Mouse (Mus musculus): ENCODE data around the gene Vcp.
"Not testable (repeated sequence)": the region's sequence is repeated elsewhere in the genome, so short reads cannot be mapped to it uniquely, and the experiment has no call there.

Gene Vcp

DNA sequence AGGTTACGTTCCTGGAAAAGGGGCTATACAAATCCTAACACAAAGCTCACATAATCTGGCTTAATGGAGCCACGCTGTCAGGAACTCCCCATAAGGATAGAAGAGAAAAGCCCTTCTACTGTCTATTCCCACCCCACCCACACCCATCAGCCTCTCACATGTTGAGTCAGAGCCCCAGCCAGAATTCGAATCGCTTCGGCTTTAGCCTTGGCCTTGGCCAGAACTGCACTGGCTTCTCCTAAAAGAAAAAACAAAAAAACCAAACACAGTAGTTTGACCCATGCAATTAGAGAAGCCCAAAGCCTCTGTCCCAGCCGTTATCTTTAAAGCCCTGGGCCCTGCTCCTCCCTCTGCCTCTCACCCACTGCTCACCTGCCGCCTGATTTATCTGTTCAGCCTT is 28.8 kb upstream of the Vcp start:
- no peak for DNase-seq

DNA sequence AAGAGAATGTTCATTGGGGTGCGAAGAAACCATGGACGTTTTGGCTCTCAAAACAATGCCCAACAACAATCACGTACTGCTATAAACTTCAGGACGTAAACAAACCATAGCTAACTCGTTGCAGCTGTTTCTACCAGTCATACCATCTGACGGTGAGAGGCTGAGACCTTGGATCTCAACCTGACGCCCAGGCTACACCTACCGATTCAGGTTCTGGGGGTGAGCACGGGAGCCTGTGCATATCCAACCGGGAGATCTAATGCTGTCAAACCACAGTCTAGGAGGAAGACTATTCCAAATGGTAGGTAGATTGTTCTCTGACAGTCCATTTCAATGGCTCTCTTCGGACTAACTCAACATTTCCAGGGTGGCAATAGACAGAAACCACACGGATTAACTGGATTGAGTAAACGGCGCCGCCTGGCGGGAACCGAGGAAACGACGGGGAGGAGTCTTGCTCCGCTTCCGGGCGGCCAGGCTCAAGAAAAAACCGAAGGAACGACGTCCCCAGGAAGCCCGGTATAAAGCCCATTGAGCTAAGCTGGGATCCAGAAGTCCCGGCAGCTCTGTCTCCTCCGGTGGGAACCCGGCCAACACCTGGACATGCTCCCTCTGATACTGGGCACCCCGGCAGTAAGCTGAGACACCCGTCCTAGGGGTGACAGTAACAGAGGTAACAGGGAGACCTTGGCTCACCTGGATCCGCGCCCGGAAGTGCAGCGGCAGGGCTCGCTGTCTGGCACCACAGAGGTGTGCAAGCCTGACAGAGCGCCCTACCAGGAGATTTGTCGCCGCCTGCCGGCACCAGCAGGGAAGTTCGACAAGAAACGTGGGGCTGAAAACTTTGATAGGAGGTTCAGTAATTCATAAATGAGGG is 25.0 kb upstream of the Vcp start, which contains the start of gene Pigo:
Pigo (minus strand) TSS at position 736 of the 877 bp plus-strand sequence.
- peak; percentile 96 for DNase-seq

DNA sequence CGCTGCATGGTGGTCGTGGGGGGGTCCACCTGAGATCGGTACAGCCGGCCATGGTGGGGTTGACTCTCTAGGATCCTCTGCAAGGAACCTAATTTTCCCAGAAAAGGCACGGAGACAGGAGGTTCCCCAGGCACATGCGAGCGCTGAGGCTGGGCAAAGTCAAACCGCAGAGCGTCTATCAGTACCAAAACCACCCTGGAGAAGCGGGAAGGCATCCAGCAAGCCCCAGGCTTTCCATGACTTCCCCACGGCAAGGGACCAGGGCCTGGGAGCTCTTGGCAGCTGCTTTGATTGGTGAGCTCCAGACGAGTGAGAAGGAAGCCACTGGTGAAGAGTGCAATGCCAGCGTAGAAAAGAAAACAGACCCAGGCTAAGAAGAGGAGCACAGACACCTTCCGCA is 24.4 kb upstream of the Vcp start:
- DNase-seq, result no peak

DNA sequence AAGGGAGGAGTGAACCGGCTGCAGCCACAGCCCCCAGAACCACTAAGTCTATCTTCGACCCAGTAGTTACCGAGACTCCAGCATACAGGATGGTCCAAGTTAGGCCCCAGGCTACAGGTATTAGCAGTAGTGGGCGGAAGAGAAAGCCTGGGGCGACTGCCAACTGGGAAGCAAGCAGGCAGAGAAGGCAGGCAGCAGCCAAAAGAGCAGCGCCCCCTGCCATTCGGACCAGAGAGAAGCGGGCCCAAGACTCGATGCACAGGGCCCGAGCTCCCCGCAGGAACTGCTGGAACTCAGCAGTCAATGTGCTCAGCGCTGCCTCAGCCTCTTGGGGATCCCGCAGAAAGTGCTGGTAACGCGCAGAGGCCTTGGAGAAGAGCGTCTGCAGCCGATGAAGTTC is 21.0 kb upstream of the Vcp start:
- DNase-seq, result no peak

DNA sequence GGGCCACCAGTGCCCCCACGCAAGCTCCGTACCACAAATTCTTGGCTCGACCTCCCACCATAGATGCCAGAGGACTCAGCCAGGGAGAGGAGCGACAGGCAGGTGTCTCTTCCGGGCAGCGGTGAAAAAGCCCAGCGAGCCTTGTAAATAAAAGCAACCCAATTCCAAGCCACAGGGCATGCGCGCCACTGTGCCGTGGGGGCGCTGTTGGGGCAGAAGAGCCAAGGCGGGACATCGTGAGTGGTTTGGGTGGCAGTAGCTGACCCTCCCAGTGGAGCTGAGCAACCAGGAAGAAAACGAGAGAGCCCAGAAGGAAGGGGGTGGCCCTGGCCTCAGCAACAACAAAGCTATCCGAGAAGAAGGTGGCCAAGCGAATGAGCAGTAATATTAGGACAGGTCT is 20.6 kb upstream of the Vcp start:
- no peak for DNase-seq

DNA sequence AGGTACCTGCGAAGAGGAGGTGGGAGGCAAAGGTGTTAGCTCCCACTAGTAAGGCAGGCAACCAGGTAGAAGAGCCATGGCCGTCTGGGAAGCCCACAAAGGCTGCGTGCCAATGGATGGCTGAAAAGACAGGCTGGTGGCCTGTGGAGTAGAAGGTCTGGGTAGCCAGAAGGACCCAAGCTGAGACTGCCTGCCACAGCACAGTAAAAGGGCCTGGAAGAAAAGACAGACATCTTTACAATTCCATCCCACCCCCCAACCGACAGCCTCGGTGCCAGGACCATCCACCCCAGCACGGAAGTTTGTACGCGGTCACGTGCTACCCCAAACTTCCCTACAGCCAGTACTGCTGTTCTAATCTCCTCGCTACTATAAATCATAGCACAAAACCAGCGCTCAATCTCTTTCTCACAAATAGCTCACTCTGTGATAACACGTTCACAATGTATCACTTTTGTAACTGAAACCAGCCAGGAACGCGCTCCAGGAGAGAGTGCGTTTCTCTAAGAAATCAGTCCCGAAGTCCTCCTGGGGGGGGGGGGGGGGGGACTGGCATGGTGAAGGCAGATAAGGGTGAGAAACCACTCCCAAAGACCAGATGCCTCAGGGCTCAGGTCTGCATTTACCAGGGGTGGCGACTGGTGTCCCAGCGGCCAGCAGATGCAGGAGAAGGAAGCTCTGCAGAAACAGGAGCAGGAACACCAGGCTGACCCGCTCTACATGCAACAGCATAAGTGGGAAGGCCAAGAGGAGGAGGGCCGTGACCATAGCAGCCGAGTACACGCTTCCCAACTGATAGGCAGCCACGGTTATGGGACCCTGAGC is 19.5 kb upstream of the Vcp start:
- no peak for DNase-seq

DNA sequence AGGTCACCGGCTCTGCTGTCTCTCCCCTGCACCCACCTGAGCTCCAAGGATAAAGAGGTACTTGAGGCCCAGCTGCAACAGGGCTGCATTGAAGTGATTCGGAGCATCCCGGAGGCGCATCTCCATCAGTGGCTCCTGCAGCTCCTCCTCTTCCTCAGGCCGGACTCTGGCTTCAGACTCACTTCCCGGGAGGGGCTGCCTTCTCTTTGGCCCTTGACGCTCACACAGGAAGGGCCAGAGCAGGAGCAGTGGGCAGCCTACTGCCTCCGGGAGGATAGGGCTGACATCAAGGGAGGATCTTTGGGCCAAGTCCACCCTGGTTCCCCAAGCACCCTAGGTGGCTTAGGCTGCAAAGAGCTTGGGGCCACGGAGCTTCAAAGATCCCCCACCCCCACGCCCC is 18.9 kb upstream of the Vcp start:
- DNase-seq, result no peak

DNA sequence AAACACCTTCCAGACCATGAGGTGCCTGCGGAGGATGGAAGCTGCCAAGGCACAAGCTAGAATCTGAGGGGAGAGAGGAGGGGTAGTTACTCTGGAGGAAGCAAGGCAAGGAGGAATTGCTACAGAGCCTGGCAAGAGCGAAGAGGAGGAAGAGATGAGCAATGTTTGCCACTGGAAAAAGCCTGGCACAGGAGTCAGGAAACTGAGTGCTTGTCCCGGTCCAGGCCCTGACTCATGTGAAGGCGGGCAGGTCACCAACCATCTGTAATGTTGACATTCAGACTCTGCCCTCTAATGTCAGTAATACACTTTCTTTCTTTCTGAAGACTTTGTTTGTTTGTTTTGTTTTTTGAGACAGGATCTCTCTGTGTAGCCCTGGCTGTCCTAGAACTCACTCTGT is 17.8 kb upstream of the Vcp start:
- DNase-seq, result no peak

DNA sequence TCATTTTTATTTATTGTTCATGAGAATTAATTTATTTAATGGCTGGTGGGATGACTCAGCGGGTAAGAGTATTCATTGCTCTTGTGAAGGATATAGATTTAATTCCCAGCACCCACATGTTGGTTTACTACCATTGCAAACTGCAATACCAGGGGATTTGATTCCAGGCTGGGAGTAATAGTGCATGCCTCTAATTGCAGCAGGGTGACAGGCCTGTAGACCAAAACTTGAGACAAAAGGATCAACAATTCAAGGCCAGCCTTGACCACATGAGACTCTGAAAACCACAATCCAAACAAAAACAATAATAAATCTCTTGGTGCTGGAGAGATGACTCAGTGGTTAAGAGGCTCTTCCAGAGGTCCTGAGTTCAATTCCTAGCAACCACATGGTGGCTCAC is 11.8 kb upstream of the Vcp start:
- DNase-seq, result no peak

DNA sequence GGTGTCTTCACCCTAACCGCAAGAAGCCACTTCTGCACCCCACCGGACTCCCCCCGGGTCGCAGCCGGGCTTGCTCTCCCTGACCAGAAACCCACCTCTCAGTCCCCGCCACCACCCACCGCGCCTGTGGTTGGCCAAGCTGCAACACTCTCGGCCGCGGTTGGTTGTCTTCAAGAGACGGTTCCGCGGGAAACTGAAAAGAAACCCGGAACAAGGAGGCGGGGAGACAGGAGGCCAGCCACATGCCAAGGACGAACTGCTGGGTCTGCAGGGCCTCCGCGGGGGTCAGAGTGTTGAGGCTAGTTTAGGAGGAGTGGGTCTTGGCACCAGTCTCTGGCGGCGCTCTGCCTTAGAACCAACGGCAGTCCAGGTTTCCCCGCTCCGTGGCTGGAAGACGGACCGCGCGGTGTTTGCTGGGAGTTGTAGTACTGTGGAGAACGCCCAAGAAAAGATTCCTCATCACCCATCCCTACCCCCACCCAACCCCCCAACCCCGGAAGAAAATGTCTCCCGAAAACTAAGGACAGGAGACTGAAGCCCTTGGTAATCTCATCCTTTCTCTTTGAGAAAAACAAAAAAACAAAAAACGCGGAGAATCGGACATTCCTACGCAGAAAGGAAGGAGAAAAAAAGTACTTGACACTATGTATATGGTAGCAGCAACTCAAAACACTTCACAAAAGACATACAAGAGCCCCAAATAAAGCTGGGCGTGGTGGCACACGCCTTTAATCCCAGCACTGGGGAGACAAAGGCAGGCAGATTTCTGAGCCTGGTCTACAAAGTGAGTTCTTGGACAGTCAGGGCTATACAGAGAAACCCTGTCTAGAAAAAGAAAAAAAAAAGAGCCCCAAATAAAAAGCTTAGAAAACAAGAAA is 10.1 kb upstream of the Vcp start, which contains the start of gene Fancg:
Fancg (minus strand) TSS at position 346 of the 878 bp plus-strand sequence.
- peak; percentile 83 for DNase-seq

DNA sequence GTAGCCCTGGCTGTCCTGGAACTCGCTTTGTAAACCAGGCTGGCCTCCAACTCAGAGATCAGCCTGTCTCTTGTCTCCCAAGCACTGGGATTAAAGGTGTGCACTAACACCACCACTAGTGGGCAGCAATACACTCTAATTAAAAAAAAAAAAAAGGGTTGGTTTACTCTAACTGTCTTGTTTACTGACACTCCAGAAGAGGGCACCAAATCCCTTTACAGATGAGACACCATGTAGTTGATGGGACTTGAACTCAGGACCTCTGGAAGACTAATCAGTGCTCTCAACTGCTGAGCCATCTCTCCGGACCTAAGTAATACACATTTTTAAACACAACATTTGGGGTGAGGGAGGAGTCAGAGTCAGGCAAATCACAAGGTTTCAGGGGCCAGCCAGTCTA is 5.5 kb upstream of the Vcp start:
- DNase-seq, result peak; percentile 39

DNA sequence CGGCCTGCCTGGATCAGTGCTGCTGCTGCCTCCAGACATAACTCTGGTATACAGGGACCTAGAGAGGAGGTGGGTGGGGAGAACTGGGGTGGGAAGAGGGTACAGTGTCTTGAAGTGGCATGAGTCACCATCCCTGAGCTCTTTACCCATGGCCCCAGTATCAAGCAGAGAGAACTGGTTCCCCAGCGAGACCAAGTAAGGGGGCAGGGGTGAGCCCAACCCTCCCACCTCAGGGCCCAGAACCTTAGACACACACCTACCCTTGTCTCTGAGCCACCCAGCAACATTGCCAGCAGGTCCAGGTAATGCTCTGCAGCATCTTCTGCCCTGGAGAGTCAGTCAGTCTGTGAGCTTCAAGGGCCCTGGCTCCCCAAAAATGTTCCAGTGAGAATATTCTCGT is 4.6 kb upstream of the Vcp start:
- no peak for DNase-seq

DNA sequence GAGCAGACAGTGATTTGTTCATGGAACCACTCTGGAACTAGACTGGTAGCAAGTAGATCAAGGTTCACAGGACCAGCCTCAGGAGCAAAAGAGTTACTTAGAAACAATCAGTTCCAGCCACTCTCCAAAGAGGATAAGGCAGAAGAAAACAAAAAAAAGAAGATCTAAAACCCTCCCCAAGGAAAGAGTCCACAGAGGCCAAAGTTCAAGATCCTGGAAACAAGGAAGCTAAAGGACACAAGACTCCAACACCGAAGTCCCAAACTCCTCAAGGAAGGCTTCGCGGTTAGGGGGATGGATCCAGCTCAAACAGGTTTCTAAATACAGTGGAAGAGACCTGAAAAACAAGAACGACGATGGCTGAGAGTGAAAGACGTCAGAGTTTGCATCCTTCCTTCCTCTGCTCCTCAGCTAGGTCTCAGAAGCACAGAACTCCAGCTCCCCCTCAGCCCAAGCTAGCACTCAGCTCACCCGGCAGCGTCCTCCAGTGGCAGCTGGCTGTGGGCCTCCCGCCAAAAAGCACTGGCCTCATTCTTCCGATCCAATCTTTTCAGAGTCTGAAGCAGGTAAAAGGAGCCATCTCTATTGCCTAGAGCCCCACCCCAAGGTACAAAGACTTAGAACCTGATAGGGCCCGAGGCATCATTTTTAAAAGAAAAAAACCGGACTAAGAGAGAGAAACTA is 2.6 kb upstream of the Vcp start:
- DNase-seq, result no peak

DNA sequence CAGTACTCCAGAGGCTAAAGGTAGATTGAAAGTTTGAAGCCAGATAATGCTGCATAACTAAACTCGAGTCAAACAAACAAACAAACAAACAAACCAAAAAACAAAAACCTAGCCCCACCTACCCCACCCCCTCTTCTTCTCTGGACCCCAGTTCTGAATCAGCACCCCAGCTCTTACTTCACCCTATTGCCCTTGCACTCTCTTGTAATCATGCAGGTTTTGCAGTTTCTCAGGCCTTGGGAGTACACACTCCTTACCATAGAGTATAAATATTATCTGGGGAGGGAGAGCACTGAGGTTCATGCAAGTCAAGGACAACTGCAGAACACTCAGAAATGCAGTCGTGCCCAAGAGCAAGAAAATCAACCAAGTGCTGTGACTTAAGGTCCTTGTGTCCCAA is 965 bp upstream of the Vcp start:
- DNase-seq, result no peak

DNA sequence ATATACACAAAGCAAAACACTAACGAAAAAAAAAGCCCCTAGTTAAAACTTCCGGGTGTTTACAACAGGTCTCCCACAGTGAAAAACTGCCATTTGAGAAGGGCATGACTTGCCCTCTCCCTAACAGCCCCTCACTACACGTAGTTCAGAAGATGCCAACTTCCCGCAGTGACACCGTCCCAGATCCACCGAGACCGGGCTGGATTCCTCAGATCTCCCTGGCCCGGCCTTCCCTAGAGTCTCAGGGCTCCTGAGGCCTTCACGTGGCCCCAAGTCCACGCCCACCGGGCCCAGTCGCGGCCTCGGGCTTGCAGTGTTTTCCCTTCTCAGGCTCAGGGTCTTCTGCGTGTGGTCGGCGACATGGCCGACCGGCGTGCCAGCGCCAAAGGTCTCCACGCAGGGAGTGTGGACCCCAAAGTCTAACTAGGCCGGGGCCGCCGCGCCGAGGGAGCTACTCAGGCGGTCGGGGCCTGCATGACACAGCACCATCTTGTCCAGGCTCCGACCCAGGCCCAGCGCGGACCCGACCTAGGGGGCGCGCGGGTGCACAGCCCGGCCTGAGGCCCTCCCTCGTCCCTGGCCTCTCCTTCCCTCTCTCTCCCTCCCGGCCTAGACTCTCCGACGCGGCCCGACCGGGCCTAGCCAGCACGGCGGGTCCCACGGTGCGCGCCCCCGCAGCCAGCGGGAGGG is 711 bp downstream of the Vcp start:
- peak; percentile 72 for DNase-seq

DNA sequence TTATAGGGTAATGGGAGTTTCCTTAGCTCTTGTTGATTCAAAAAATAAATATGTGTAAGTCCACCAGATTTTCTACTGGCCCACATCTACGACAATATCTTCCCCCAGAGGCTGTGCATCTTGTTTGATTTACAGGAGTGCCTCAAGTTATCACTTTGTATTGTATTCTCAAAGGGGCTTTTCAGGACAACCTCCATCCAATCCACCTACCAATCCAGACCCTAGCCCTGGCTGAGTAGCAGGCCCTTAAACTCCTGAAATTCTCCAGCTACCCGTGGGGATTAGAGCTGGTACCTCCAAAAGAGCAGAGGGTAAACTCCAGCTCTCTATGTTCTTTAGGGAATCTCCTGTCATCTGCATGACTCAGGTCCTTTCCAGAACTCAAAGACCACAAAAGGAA is 2.3 kb downstream of the Vcp start:
- no peak for DNase-seq

DNA sequence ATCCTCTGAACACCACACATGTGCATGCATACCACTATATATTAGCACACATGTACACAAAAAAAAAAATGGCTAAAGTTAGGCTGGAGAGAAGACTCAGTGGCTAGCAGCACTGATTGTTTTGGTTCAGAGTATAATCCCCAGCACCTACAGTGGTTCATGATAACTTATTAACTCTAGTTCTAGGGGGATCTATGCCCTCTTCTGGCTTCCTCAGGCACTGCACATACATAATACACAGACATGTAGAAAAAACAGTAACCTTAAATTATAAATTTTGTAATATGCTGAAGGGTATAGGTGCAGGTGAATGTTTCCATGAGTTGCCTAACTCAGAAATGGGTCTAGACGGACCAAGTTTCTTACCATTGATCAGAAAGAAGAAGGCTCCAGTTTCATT is 12.0 kb downstream of the Vcp start:
- no peak for DNase-seq

DNA sequence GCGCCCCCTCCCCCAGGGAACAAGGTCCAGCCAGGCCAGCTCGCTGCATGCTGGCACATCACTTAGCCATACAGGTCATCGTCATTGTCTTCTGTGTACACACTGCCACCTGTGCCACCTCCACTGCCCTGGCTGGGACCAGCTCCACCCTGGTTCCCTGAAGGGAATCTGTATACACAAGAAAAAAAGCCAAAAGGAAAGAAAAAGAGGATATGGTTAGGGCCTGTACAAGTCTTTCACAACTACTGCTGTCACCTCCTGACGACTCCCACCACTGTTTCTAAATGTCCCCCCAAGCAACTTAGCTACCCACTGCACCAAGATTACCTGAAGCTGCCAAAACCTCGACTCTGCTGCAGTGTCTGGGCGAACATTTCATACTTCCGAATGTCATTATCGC is 19.8 kb downstream of the Vcp start:
- not testable (repeated sequence) for DNase-seq

DNA sequence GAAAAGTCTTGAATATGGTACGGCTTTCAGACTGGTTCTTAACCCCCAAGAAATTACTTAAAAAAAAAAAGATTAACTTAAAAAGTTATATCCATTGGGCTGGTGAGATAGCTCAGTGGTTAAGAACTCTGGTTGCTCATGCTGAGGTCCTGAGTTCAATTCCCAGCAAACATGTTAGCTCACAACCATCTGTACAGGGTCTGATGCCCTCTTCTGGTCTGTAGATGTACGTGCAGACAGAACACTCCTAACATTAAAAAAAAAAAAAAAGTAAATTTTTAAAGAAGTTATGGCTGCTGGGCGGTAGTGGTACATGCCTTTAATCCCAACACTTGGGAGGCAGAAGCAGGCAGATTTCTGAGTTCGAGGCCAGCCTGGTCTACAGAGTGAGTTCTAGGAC is 22.2 kb downstream of the Vcp start:
- no peak for DNase-seq

DNA sequence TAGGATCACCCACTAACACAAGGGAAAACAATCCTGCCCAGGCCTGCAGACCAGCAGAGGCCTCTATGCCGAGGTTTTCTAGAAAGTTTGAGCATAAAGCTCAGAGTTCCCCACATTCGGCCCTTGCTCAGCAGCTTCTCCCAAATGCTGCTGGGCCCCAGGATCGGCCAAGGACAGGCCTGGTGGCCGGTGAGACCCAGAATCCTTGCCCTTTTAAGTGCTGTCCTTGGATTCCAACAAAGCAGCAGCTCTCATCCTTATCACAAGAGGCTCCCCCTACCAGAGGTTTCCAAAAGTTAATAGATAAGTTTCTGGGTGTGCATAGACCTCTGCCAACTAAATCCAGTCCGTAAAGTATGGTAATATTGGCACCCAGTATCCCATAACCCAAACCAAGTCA is 26.4 kb downstream of the Vcp start:
- no peak for DNase-seq

DNA sequence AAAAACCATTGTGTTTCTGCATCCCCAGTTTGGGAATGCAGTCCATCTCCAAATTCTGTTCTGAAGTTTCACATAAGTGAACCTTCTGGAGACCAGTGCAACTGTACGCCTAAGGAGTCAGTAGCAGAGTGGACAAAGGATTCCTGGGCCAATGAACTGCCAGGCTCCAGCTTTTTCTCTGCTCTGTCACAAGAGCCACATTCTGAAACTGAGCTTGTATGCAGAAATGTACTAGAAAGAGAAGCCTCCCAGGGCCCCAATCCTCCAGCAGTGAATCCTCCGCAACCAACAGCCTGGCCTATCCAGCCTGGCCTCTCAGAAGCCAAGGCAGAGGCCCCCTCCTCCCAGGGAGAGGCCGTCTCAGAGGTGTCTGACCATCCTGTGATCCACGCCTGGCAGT is 27.4 kb downstream of the Vcp start:
- no peak for DNase-seq

DNA sequence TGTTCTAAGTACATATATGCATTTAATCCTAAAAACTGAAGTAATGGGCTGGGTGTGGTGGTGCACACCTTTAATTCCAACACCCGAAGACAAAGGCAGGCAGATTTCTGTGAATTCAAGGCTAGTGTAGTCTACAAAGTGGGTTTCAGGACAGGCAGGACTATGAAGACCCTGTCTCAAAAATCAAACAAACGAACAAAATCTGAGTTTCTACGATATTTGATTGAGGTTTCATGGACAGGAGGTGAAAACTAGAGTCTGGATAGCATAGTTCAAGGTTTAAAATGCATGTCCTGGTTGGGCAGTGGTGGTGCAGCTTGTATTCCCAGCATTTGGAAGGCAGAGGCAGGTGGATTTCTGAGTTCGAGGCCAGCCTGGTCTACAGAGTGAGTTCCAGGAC is 31.0 kb downstream of the Vcp start, which contains the start of gene 1700022I11Rik:
1700022I11Rik (plus strand) TSS at position 301 of the 400 bp plus-strand sequence.
- DNase-seq, result no peak
